Mouse (Mus musculus) ES-E14 (cell line): ENCODE data around the gene Dus1l.
"Not testable (repeated sequence)": the region's sequence is repeated elsewhere in the genome, so short reads cannot be mapped to it uniquely, and the experiment has no call there.

ENCODE experiments used
- CHD2 ChIP-seq: IDR thresholded peaks from 2 replicates; pipeline ENCODE4 v1.6.1; 2014; ENCODE audit warnings: mild to moderate bottlenecking, low read depth, low read length, inconsistent platforms
- ZC3H11A ChIP-seq: IDR thresholded peaks from 2 replicates; pipeline ENCODE4 v1.6.1; 2012; ENCODE audit warnings: low read depth, mild to moderate bottlenecking, inconsistent platforms, low read length, borderline replicate concordance

- not testable (repeated sequence) for TF ChIP-seq CHD2, ZC3H11A
Observed at GRCm38 (mm10) chr11:120781361-120781760, 14.8 kb downstream of the Dus1l start.
